Mouse (Mus musculus) embryonic fibroblast, embryonic 13.5 days (primary cell): Measurements from ENCODE around the gene Pten. TPM values are rescaled to one million over a fixed set of nuclear protein-coding genes. Genes with fewer than 3 reads are reported as not detected.
"Not testable (repeated sequence)": the region's sequence is repeated elsewhere in the genome, so short reads cannot be mapped to it uniquely, and the experiment has no call there.

Experiments
- H3K27ac ChIP-seq: 2 replicates; pipeline ENCODE4 v1.5.1; 2012; ENCODE audit warnings: low read length, control low read depth, inconsistent platforms; ENCODE audit not compliant: insufficient read depth
- H3K4me1 ChIP-seq: 2 replicates; pipeline ENCODE4 v1.6.1; 2011; ENCODE audit warnings: low read length; ENCODE audit not compliant: control insufficient read depth, insufficient read depth
- H3K4me3 ChIP-seq: 2 replicates; pipeline ENCODE4 v1.5.1; 2011; ENCODE audit warnings: mild to moderate bottlenecking, control low read depth, low read length; ENCODE audit not compliant: insufficient read depth
- CTCF ChIP-seq: IDR thresholded peaks from 2 replicates; pipeline ENCODE4 v1.5.1; 2011; ENCODE audit warnings: mild to moderate bottlenecking, control low read depth, low read length, moderate library complexity, borderline replicate concordance; ENCODE audit not compliant: insufficient read depth
- POLR2A ChIP-seq: IDR thresholded peaks from 2 replicates; pipeline ENCODE4 v1.6.1; 2011; ENCODE audit warnings: low read depth, mild to moderate bottlenecking, control low read depth, low read length, moderate library complexity
- polyA plus RNA-seq: library from polyadenylated mRNA; stranded (reverse); fragments of >200 nt; gene quantifications from 2 replicates; pipeline ENCODE4 v1.2.4, GENCODE M21; 2011; ENCODE audit warnings: low read depth; ENCODE audit not compliant: missing spikeins, insufficient read length

The Pten gene
- polyA plus RNA-seq, 1 experiment, result 134 TPM

GRCm38 (mm10) chr19:32778411-32778810, 21.1 kb downstream of the Pten start:
- TF ChIP-seq POLR2A, result no peak
- TF ChIP-seq CTCF, result no peak
- Histone ChIP-seq H3K4me3 (no peak overlapping the region), H3K27ac (no peak overlapping the region), H3K4me1 (no peaks in the 10 kb centered on the region)

GRCm38 (mm10) chr19:32779131-32779530, 21.8 kb downstream of the Pten start:
- no peak overlapping the region for H3K4me3 ChIP-seq
- no peak for TF ChIP-seq CTCF
- TF ChIP-seq POLR2A, result no peak
- H3K27ac ChIP-seq, result no peak overlapping the region

GRCm38 (mm10) chr19:32781305-32782071, 24.2 kb downstream of the Pten start:
- TF ChIP-seq CTCF (no peak), POLR2A (no peak)
- Histone ChIP-seq H3K27ac (no peak overlapping the region), H3K4me1 (no peaks in the 10 kb centered on the region), H3K4me3 (no peak overlapping the region)

More at GRCm38 (mm10) chr19:32779131-32779530, 21.8 kb downstream of the Pten start:
- H3K4me1 ChIP-seq, result no peaks in the 10 kb centered on the region

GRCm38 (mm10) chr19:32787388-32787787, 30.1 kb downstream of the Pten start:
- H3K4me1 ChIP-seq, result peaks cover 11% of the 10 kb centered on the region; the same call in 1 of the 2 replicates
- not testable (repeated sequence) for H3K4me3 ChIP-seq

GRCm38 (mm10) chr19:32788016-32788415, 30.7 kb downstream of the Pten start:
- H3K4me1 ChIP-seq, result peaks cover 11% of the 10 kb centered on the region; the same call in 1 of the 2 replicates
- H3K27ac ChIP-seq, H3K4me3 ChIP-seq: not testable (repeated sequence)

More at GRCm38 (mm10) chr19:32787388-32787787, 30.1 kb downstream of the Pten start:
- not testable (repeated sequence) for H3K27ac ChIP-seq

GRCm38 (mm10) chr19:32789535-32789934, 32.2 kb downstream of the Pten start:
- H3K4me1 ChIP-seq, result peaks cover 18% of the 10 kb centered on the region
- no peak overlapping the region for H3K4me3 ChIP-seq
- no peak for TF ChIP-seq POLR2A
- TF ChIP-seq CTCF, result no peak
- H3K27ac ChIP-seq, result peak overlapping the region; percentile 60; the same call in 1 of the 2 replicates

- no peak overlapping the region for H3K27ac ChIP-seq
- TF ChIP-seq POLR2A (no peak), CTCF (no peak)
- no peak overlapping the region for H3K4me3 ChIP-seq
- peaks cover 18% of the 10 kb centered on the region for H3K4me1 ChIP-seq
Observed at GRCm38 (mm10) chr19:32792610-32793009, 35.3 kb downstream of the Pten start.

GRCm38 (mm10) chr19:32793901-32794300, 36.6 kb downstream of the Pten start:
- no peak overlapping the region for H3K4me3 ChIP-seq
- TF ChIP-seq CTCF, result no peak
- no peak for TF ChIP-seq POLR2A
- peaks cover 15% of the 10 kb centered on the region for H3K4me1 ChIP-seq
- H3K27ac ChIP-seq, result no peak overlapping the region; the same call in 1 of the 2 replicates

GRCm38 (mm10) chr19:32800557-32800956, 43.3 kb downstream of the Pten start:
- no peak for TF ChIP-seq CTCF
- TF ChIP-seq POLR2A, result no peak
- H3K27ac ChIP-seq, result no peak overlapping the region
- H3K4me3 ChIP-seq, result no peak overlapping the region
- H3K4me1 ChIP-seq, result no peaks in the 10 kb centered on the region; the same call in 1 of the 2 replicates

GRCm38 (mm10) chr19:32804703-32805102, 47.4 kb downstream of the Pten start:
- Histone ChIP-seq H3K27ac (no peak overlapping the region), H3K4me3 (no peak overlapping the region), H3K4me1 (no peaks in the 10 kb centered on the region; the same call in 1 of the 2 replicates)
- TF ChIP-seq CTCF (no peak), POLR2A (no peak)
